Mouse (Mus musculus) granulocyte monocyte progenitor cell, adult 5-6 weeks (primary cell): ENCODE results near the gene Gm5485. TPM values are rescaled to one million over a fixed set of nuclear protein-coding genes. Genes with fewer than 3 reads are reported as not detected.

ENCODE experiments used
- ATAC-seq: replicated peaks from 2 replicates; pipeline ENCODE4 v1.8.0; 2016; ENCODE audit warnings: mild to moderate bottlenecking, moderate TSS enrichment, inconsistent platforms; ENCODE audit not compliant: poor library complexity, severe bottlenecking
- total RNA-seq, 2 experiments: library from RNA; stranded (forward) in 1 of 2; stranded (reverse) in 1 of 2; fragments of 200-712, 200-1000 nt in 1 of 2; fragments of >200 nt in 1 of 2; fragmentation: Nextera tagmentation in 1 of 2; gene quantifications; 2 replicates each; pipeline ENCODE4 v1.2.3; 2014 to 2017

Gm5485 gene
- total RNA-seq, 2 experiments from 2014 or later = not detected

DNA sequence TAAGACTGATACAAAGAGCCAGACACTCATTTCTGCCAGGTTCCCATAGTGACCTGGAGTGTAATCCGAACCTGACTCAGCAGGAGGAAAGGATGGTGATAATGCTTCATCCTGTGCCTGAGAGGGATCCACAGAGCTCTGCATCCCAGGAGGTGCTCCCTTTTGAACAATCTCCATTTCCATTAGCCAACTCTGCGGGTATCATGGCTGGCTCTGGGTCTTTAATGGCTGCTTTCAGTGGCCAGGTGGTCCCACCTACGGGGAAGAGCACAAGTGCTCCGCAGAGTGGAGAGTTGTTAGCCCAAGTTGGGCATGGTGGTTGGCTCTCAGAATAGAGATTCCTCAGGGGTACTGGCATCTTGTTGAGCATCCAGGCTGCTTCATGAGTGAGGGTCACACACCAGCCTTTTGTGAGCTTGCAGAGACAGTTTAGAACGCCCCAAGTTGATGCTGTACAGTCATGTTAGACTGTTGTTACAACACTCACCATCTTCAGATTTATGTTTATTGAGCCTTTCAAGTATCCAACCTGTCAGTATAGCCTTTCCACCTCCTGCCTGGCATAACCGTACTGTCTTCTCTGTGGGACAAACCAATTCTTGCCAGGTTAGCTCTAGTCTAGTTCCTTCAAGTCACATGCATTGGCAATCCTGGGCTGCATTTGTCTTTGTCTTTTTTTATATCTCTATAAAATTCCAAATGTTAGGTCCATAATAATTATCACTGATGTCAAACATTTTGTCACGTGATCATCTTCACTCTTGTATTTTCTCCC lies 38.3 kb downstream of the Gm5485 start:
- ATAC-seq = no peak

DNA sequence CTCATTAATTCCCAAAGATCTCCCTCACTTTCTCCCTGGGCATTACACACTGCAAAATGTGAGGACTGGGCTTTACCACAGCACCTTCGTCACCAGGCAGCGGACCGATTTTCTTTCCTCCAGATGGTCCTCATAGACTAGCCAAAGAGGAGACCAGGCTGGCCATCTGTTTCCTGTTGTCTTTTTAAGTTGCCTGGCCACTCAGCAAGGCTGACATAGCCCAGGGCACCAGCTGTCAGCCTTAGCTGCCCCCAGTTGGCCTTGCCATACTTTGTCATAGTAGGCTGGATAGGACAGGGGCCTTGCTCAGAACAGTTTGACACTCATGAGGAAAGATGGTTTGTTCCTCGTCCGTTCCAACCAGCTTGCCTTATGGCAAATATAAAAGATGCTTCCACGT lies 39.8 kb downstream of the Gm5485 start:
- ATAC-seq = no peak

DNA sequence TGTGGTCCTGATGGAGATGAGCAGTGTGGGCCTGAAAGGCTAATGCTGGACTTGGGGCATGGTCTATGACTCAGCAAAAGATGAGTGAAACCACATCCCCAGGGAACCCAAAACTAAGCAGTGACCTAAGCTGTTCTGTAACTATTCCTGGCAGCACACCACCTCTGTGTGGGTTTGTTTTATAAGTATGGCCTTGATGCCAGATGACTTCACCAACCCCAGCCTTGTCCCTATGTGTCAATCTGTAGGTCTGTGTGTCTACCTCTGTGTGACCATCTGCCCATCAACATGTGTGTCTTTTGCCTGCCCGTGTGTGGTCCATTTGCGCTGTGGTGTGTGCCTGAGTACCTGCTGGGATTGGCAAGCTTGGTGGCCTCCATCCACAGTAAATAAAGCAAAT lies 44.1 kb downstream of the Gm5485 start:
- no peak for ATAC-seq

DNA sequence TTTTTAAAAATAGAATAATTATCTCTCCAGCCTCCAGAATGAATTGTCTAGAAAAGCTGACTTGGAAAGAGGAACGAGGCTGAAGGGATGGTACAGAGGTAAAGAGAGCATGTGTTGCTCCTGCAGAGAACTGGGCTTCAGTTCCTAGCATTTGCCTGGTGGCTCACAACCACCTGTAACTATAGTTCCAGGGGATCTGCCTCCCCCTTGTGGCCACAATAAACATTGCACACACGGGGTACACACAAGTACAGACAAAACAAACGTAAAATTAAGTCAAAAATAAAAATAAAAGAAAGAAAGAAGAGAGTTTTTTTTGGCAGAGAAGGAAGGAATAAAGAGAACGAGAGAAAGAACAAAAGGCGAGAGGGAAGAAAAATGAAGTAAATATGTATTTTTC lies 45.4 kb downstream of the Gm5485 start:
- ATAC-seq = 0 out of 2 replicates have a peak, but pooled peaks have one; percentile 30

DNA sequence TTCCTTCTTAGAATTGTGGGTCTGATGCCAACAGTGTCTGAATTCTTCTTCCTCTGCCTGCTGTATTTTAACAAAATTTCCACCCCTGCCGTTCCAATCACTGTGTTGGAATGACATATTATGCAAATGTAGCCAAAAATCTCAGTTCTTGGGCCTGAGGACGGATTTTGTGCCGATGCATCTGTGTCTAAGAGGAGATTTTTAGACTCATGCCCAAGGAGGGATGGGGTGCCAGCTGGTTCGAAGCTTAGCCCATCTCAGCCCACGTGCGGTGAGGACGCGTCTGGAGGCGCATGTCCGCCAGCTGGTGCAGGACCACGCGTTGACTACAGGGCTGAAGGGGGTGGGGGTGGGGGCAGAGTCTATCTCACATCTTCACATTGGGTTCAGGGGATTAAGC lies 51.3 kb downstream of the Gm5485 start:
- no peak for ATAC-seq

DNA sequence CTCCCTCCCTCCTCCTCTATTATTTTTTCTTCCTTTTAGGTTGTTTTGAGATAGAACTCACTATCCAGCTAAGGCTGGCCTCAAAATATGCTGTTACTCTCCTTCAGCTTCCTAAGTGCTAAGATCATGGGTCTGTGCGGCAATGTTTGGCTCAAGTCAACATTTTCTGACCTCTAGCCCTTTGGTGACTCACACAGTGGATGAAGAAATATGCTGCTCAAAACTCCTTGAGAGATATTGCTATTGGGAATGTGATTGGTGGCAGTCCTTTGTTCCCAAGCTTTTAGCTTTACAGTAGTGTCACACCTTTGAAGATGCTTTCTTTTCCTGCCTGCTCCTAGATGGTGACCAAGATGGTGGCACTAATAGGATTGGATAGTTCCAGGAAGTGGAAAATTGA lies 55.8 kb downstream of the Gm5485 start:
- ATAC-seq = no peak

DNA sequence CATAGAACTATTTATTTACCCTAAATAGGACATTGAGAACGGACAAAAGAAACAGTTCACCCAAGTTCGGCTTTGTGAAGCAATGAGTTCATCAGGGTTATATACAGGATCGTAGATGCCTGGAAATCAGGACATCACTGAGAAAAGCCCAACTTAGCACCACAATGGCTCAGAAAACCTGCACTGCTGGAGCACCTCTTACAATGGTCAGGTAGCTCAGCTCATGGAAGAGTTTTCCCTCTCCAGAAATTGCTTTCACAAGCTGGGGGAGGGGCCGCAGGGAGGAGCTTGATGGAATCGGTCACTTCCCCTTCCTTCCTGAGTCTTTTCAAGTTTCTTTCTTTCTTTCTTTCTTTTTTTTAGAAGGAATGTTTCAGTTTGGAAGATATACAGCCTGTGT lies 56.5 kb downstream of the Gm5485 start:
- no peak for ATAC-seq

Other genes with a start within 250 kb of the Gm5485 start
- gene Dppa4, start 128.7 kb downstream of the Gm5485 start, total RNA-seq (2014; fragmentation: Nextera tagmentation) = not detected in 2 replicates
- gene Dppa4, start 128.7 kb downstream of the Gm5485 start, total RNA-seq (2017) = not detected in 2 replicates
- not detected in 2 replicates for gene Dppa2, start 108.5 kb downstream of the Gm5485 start, total RNA-seq (2014; fragmentation: Nextera tagmentation)
- gene Dppa2, start 108.5 kb downstream of the Gm5485 start, total RNA-seq (2017) = not detected in 2 replicates
- not detected in 2 replicates for gene Morc1, start 18.8 kb upstream of the Gm5485 start, total RNA-seq (2014; fragmentation: Nextera tagmentation)
- gene Morc1, start 18.8 kb upstream of the Gm5485 start, total RNA-seq (2017) = not detected in 2 replicates